Mouse (Mus musculus): ENCODE measurements around the gene Cfi. TPM values are rescaled to one million over a fixed set of nuclear protein-coding genes. Genes with fewer than 3 reads are reported as not detected.

Cfi gene
- 0.41 and 0.51 TPM in 2 replicates for polyA plus RNA-seq (2015; fragmentation: Nextera tagmentation; extraction: Ambion mirVana)

GRCm38 (mm10) chr3:129835388-129835934 is at the start of gene Cfi:
Cfi (plus strand) TSS chr3:129835884.
- no peak for ATAC-seq (ENCODE audit: low FRiP score)
- Histone ChIP-seq H3K9ac (peak within 1 kb of the TSS; percentile 19; the same call in 1 of the 2 replicates), H3K27ac (no peak within 1 kb of the TSS; the same call in 1 of the 2 replicates), H3K4me2 (0 out of 2 replicates have a peak within 1 kb of the TSS, but pooled peaks have one; percentile 26), H3K4me1 (replicated peaks) (peaks cover 6% of the 10 kb centered on the region; the same call in 1 of the 2 replicates), H3K9me3 (no peaks in the 10 kb centered on the region), H3K4me3 (no peak within 1 kb of the TSS), H3K36me3 (no peaks in the 10 kb centered on the region), H3K27me3 (0 out of 2 replicates have a peak, but pooled peaks cover 2% of the 10 kb centered on the region)
- 71% methylated on average over 6 of the region's 6 CpGs for WGBS

- no peaks in the 10 kb centered on the region for H3K4me1 ChIP-seq (replicated peaks)
- H3K9ac ChIP-seq = no peak overlapping the region
- H3K27ac ChIP-seq = no peak overlapping the region
- H3K36me3 ChIP-seq = no peaks in the 10 kb centered on the region
- H3K27me3 ChIP-seq = no peaks in the 10 kb centered on the region
- no peak overlapping the region for H3K4me2 ChIP-seq
- WGBS = 93% methylated on average over 5 of the region's 5 CpGs
- H3K9me3 ChIP-seq = no peaks in the 10 kb centered on the region
- ATAC-seq (ENCODE audit: low FRiP score) = no peak
- H3K4me3 ChIP-seq = no peak overlapping the region
These were observed 41.9 kb upstream of the Cfi start for GRCm38 (mm10) chr3:129793801-129794200.

GRCm38 (mm10) chr3:129797341-129797740 is 38.3 kb upstream of the Cfi start:
- ATAC-seq (ENCODE audit: low FRiP score) = no peak
- Histone ChIP-seq H3K4me3 (no peak overlapping the region), H3K36me3 (no peaks in the 10 kb centered on the region), H3K27ac (no peak overlapping the region), H3K9ac (no peak overlapping the region), H3K9me3 (no peaks in the 10 kb centered on the region), H3K4me2 (no peak overlapping the region), H3K27me3 (no peaks in the 10 kb centered on the region), H3K4me1 (replicated peaks) (no peaks in the 10 kb centered on the region)
- 82% methylated on average over 5 of the region's 5 CpGs for WGBS

GRCm38 (mm10) chr3:129798551-129798950 is 37.1 kb upstream of the Cfi start:
- no peak for ATAC-seq (ENCODE audit: low FRiP score)
- Histone ChIP-seq H3K4me3 (no peak overlapping the region), H3K4me1 (replicated peaks) (no peaks in the 10 kb centered on the region), H3K27ac (no peak overlapping the region), H3K9ac (no peak overlapping the region), H3K4me2 (no peak overlapping the region), H3K27me3 (no peaks in the 10 kb centered on the region), H3K36me3 (no peaks in the 10 kb centered on the region), H3K9me3 (no peaks in the 10 kb centered on the region)
- WGBS = 91% methylated on average over 11 of the region's 11 CpGs

GRCm38 (mm10) chr3:129799011-129799410 is 36.7 kb upstream of the Cfi start:
- H3K4me1 ChIP-seq (replicated peaks) = no peaks in the 10 kb centered on the region
- no peak overlapping the region for H3K4me2 ChIP-seq
- no peak overlapping the region for H3K27ac ChIP-seq
- no peaks in the 10 kb centered on the region for H3K9me3 ChIP-seq
- 91% methylated on average over 2 of the region's 2 CpGs for WGBS
- H3K36me3 ChIP-seq = no peaks in the 10 kb centered on the region
- no peak overlapping the region for H3K4me3 ChIP-seq
- no peak overlapping the region for H3K9ac ChIP-seq
- no peaks in the 10 kb centered on the region for H3K27me3 ChIP-seq
- no peak for ATAC-seq (ENCODE audit: low FRiP score)

- Histone ChIP-seq H3K9me3 (no peaks in the 10 kb centered on the region), H3K4me2 (no peak within 1 kb of the TSS), H3K4me3 (no peak within 1 kb of the TSS), H3K27me3 (no peaks in the 10 kb centered on the region), H3K9ac (no peak within 1 kb of the TSS), H3K27ac (no peak within 1 kb of the TSS), H3K4me1 (replicated peaks) (no peaks in the 10 kb centered on the region), H3K36me3 (no peaks in the 10 kb centered on the region)
- no peak for ATAC-seq (ENCODE audit: low FRiP score)
- WGBS = 90% methylated on average over 10 of the region's 10 CpGs
These were observed 31.9 kb upstream of the Cfi start, which contains the start of gene Lrit3 for GRCm38 (mm10) chr3:129803765-129804164. Lrit3 (minus strand) TSS chr3:129804030.

- Histone ChIP-seq H3K27me3 (no peaks in the 10 kb centered on the region), H3K4me2 (no peak overlapping the region), H3K9me3 (no peaks in the 10 kb centered on the region), H3K27ac (no peak overlapping the region), H3K4me3 (no peak overlapping the region), H3K36me3 (peaks cover 26% of the 10 kb centered on the region), H3K9ac (no peak overlapping the region), H3K4me1 (replicated peaks) (no peaks in the 10 kb centered on the region)
- ATAC-seq (ENCODE audit: low FRiP score) = no peak
- 70% methylated on average over 9 of the region's 9 CpGs for WGBS
These were observed 14.8 kb upstream of the Cfi start for GRCm38 (mm10) chr3:129820847-129821246.

GRCm38 (mm10) chr3:129821736-129822135 is 13.9 kb upstream of the Cfi start:
- H3K4me2 ChIP-seq = no peak overlapping the region
- WGBS = 78% methylated on average over 8 of the region's 8 CpGs
- no peaks in the 10 kb centered on the region for H3K27me3 ChIP-seq
- no peaks in the 10 kb centered on the region for H3K9me3 ChIP-seq
- H3K4me1 ChIP-seq (replicated peaks) = no peaks in the 10 kb centered on the region
- ATAC-seq (ENCODE audit: low FRiP score) = no peak
- no peak overlapping the region for H3K9ac ChIP-seq
- H3K36me3 ChIP-seq = peaks cover 34% of the 10 kb centered on the region
- no peak overlapping the region for H3K4me3 ChIP-seq
- no peak overlapping the region for H3K27ac ChIP-seq

- H3K9me3 ChIP-seq = no peaks in the 10 kb centered on the region
- H3K9ac ChIP-seq = no peak within 1 kb of the TSS
- peaks cover 36% of the 10 kb centered on the region for H3K36me3 ChIP-seq
- H3K4me2 ChIP-seq = no peak within 1 kb of the TSS
- no peak for ATAC-seq (ENCODE audit: low FRiP score)
- H3K27me3 ChIP-seq = no peaks in the 10 kb centered on the region
- 64% methylated on average over 11 of the region's 11 CpGs for WGBS
- H3K4me3 ChIP-seq = no peak within 1 kb of the TSS
- no peaks in the 10 kb centered on the region for H3K4me1 ChIP-seq (replicated peaks)
- no peak within 1 kb of the TSS for H3K27ac ChIP-seq
These were observed 13.4 kb upstream of the Cfi start, which contains the start of gene Rrh for GRCm38 (mm10) chr3:129822206-129822775. Rrh (minus strand) TSS chr3:129822587.

- Histone ChIP-seq H3K4me1 (replicated peaks) (no peaks in the 10 kb centered on the region; the same call in 1 of the 2 replicates), H3K36me3 (peaks cover 39% of the 10 kb centered on the region), H3K27me3 (no peaks in the 10 kb centered on the region), H3K9me3 (no peaks in the 10 kb centered on the region), H3K4me2 (no peak overlapping the region), H3K4me3 (no peak overlapping the region), H3K9ac (no peak overlapping the region), H3K27ac (no peak overlapping the region)
- ATAC-seq (ENCODE audit: low FRiP score) = 0 out of 2 replicates have a peak, but pooled peaks have one; percentile 19
- 59% methylated on average over 5 of the region's 5 CpGs for WGBS
These were observed 12.4 kb upstream of the Cfi start for GRCm38 (mm10) chr3:129823293-129823692.

GRCm38 (mm10) chr3:129824146-129824545 is 11.5 kb upstream of the Cfi start:
- H3K9me3 ChIP-seq = no peaks in the 10 kb centered on the region
- no peak for ATAC-seq (ENCODE audit: low FRiP score)
- H3K4me1 ChIP-seq (replicated peaks) = peaks cover 3% of the 10 kb centered on the region
- no peak overlapping the region for H3K9ac ChIP-seq
- WGBS = 95% methylated on average over 4 of the region's 4 CpGs
- no peak overlapping the region for H3K4me2 ChIP-seq
- H3K36me3 ChIP-seq = peaks cover 41% of the 10 kb centered on the region
- H3K27ac ChIP-seq = no peak overlapping the region
- H3K4me3 ChIP-seq = no peak overlapping the region
- no peaks in the 10 kb centered on the region for H3K27me3 ChIP-seq

- no peak overlapping the region for H3K27ac ChIP-seq
- no peak for ATAC-seq (ENCODE audit: low FRiP score)
- no peaks in the 10 kb centered on the region for H3K27me3 ChIP-seq
- H3K4me2 ChIP-seq = no peak overlapping the region
- no peaks in the 10 kb centered on the region for H3K9me3 ChIP-seq
- no peak overlapping the region for H3K9ac ChIP-seq
- H3K4me3 ChIP-seq = no peak overlapping the region
- peaks cover 10% of the 10 kb centered on the region for H3K4me1 ChIP-seq (replicated peaks)
- WGBS = 94% methylated on average over 10 of the region's 10 CpGs
- peaks cover 41% of the 10 kb centered on the region for H3K36me3 ChIP-seq
These were observed 10.8 kb upstream of the Cfi start for GRCm38 (mm10) chr3:129824891-129825290.

GRCm38 (mm10) chr3:129826691-129827090 is 9.0 kb upstream of the Cfi start:
- Histone ChIP-seq H3K27me3 (no peaks in the 10 kb centered on the region), H3K9me3 (no peaks in the 10 kb centered on the region), H3K27ac (no peak overlapping the region), H3K4me1 (replicated peaks) (peaks cover 15% of the 10 kb centered on the region), H3K36me3 (peaks cover 41% of the 10 kb centered on the region), H3K4me3 (no peak overlapping the region), H3K4me2 (no peak overlapping the region), H3K9ac (no peak overlapping the region)
- WGBS = 93% methylated on average over 10 of the region's 10 CpGs
- no peak for ATAC-seq (ENCODE audit: low FRiP score)

All from hindbrain, embryonic 13.5 days (tissue).